Mouse (Mus musculus) stomach, embryonic 14.5 days (tissue): Measurements from ENCODE around the gene Ppard. TPM values are rescaled to one million over a fixed set of nuclear protein-coding genes. Genes with fewer than 3 reads are reported as not detected.

Experiments used
- ATAC-seq: fragments of 200-750 bp; cut with Nextera tagmentation; 2 replicates; pipeline ENCODE4 v1.8.0; 2017; ENCODE audit warnings: low read depth, moderate TSS enrichment; ENCODE audit not compliant: insufficient number of reproducible peaks, insufficient read depth, low FRiP score
- H3K27ac ChIP-seq: fragments of 300-500 bp; sonication (generic); 2 replicates; pipeline ENCODE4 v1.5.1; 2014; ENCODE audit warnings: mild to moderate bottlenecking, low read length, moderate library complexity, mixed read lengths
- H3K27me3 ChIP-seq: fragments of 300-500 bp; sonication (generic); 2 replicates; pipeline ENCODE4 v1.6.1; 2014; ENCODE audit warnings: low read length, control low read depth, mixed read lengths; ENCODE audit not compliant: control insufficient read depth, insufficient read depth
- H3K36me3 ChIP-seq: fragments of 300-500 bp; sonication (generic); 2 replicates; pipeline ENCODE4 v1.6.1; 2014; ENCODE audit warnings: mild to moderate bottlenecking, control low read depth, low read length, moderate library complexity, mixed read lengths; ENCODE audit not compliant: control insufficient read depth, insufficient read depth
- H3K4me1 ChIP-seq: fragments of 300-500 bp; sonication (generic); 2 replicates; pipeline ENCODE4 v1.6.1; 2014; ENCODE audit warnings: low read length, control low read depth, mixed read lengths; ENCODE audit not compliant: control insufficient read depth, insufficient read depth
- H3K4me2 ChIP-seq: fragments of 300-500 bp; sonication (generic); replicated peaks from 2 replicates; pipeline ENCODE4 v1.6.1; 2014; ENCODE audit warnings: low read depth, low read length, control low read depth
- H3K4me3 ChIP-seq: fragments of 300-500 bp; sonication (generic); 2 replicates; pipeline ENCODE4 v1.5.1; 2014; ENCODE audit warnings: low read depth, low read length, control low read depth
- H3K9ac ChIP-seq: fragments of 300-500 bp; sonication (generic); replicated peaks from 2 replicates; pipeline ENCODE4 v1.6.1; 2014; ENCODE audit warnings: low read depth, mild to moderate bottlenecking, control low read depth, low read length, moderate library complexity, mixed read lengths
- H3K9me3 ChIP-seq: fragments of 300-500 bp; sonication (generic); 2 replicates; pipeline ENCODE4 v1.6.1; 2016; ENCODE audit warnings: low read depth, low read length, control low read depth; ENCODE audit not compliant: control insufficient read depth
- WGBS: fragments of 180-500 bp; shearing (Covaris S2); extraction: QIAGEN DNeasy Blood & Tissue Kit; methylation state at CpG from one replicate; pipeline ENCODE4 v1.1.7; 2014; 5-methylcytosine and 5-hydroxymethylcytosine counted together
- polyA plus RNA-seq: library from polyadenylated mRNA; unstranded; fragments of >200 nt; fragmentation: Nextera tagmentation; extraction: Ambion mirVana; gene quantifications from 2 replicates; pipeline ENCODE4 v1.2.1, GENCODE M21; 2014

The Ppard gene
- polyA plus RNA-seq, 1 experiment from 2014 or later = 3.4 TPM

GRCm38 (mm10) chr17:28204052-28204720, 28.3 kb upstream of the Ppard start:
- Histone ChIP-seq H3K27ac (no peak overlapping the region), H3K4me3 (no peak overlapping the region), H3K27me3 (no peaks in the 10 kb centered on the region), H3K4me1 (peaks cover 8% of the 10 kb centered on the region; the same call in 1 of the 2 replicates), H3K36me3 (peaks cover 33% of the 10 kb centered on the region), H3K4me2 (no peak overlapping the region), H3K9ac (no peak overlapping the region), H3K9me3 (no peaks in the 10 kb centered on the region)
- ATAC-seq = no peak
- WGBS = 40% methylated on average over 14 of the region's 14 CpGs

GRCm38 (mm10) chr17:28205443-28205842, 27.1 kb upstream of the Ppard start:
- Histone ChIP-seq H3K4me2 (no peak overlapping the region), H3K36me3 (peaks cover 27% of the 10 kb centered on the region), H3K9ac (no peak overlapping the region), H3K9me3 (no peaks in the 10 kb centered on the region), H3K27me3 (no peaks in the 10 kb centered on the region), H3K27ac (no peak overlapping the region), H3K4me1 (peaks cover 8% of the 10 kb centered on the region; the same call in 1 of the 2 replicates), H3K4me3 (no peak overlapping the region)
- no peak for ATAC-seq
- WGBS = 94% methylated on average over 8 of the region's 8 CpGs

- H3K9ac ChIP-seq = 0 out of 2 replicates have a peak overlapping the region, but pooled peaks have one; percentile 14
- no peak overlapping the region for H3K4me2 ChIP-seq
- H3K4me3 ChIP-seq = no peak overlapping the region
- ATAC-seq = no peak
- peak overlapping the region; percentile 73 for H3K27ac ChIP-seq
- no peaks in the 10 kb centered on the region for H3K27me3 ChIP-seq
- WGBS = 68% methylated on average over 8 of the region's 8 CpGs
- H3K36me3 ChIP-seq = peaks cover 11% of the 10 kb centered on the region; the same call in 1 of the 2 replicates
- H3K9me3 ChIP-seq = no peaks in the 10 kb centered on the region
- H3K4me1 ChIP-seq = peaks cover 12% of the 10 kb centered on the region; the same call in 1 of the 2 replicates
Measured at GRCm38 (mm10) chr17:28207092-28207491, 25.4 kb upstream of the Ppard start.

GRCm38 (mm10) chr17:28207591-28208313, 24.7 kb upstream of the Ppard start, which contains the start of gene Def6:
Gene Def6, plus strand, starts transcription at chr17:28207778.
- Histone ChIP-seq H3K9me3 (no peaks in the 10 kb centered on the region), H3K9ac (peak within 1 kb of the TSS; percentile 38), H3K36me3 (peaks cover 6% of the 10 kb centered on the region; the same call in 1 of the 2 replicates), H3K4me3 (peak within 1 kb of the TSS; percentile 28), H3K27ac (peak within 1 kb of the TSS; percentile 73), H3K4me1 (peaks cover 12% of the 10 kb centered on the region; the same call in 1 of the 2 replicates), H3K27me3 (no peaks in the 10 kb centered on the region), H3K4me2 (peak within 1 kb of the TSS; percentile 71)
- whole genome bisulfite sequencing = 18% methylated on average over 26 of the region's 26 CpGs
- peak; percentile 88 for ATAC-seq

- H3K27me3 ChIP-seq = no peaks in the 10 kb centered on the region
- peak overlapping the region; percentile 28; the same call in 1 of the 2 replicates for H3K4me3 ChIP-seq
- peaks cover 12% of the 10 kb centered on the region; the same call in 1 of the 2 replicates for H3K4me1 ChIP-seq
- no peak for ATAC-seq
- 71% methylated on average over 8 of the region's 8 CpGs for WGBS
- no peak overlapping the region for H3K27ac ChIP-seq
- H3K9ac ChIP-seq = peak overlapping the region; percentile 38
- peak overlapping the region; percentile 71 for H3K4me2 ChIP-seq
- H3K9me3 ChIP-seq = no peaks in the 10 kb centered on the region
- peaks cover 6% of the 10 kb centered on the region; the same call in 1 of the 2 replicates for H3K36me3 ChIP-seq
Measured at GRCm38 (mm10) chr17:28208314-28208612, 24.2 kb upstream of the Ppard start.

GRCm38 (mm10) chr17:28209457-28210110, 22.9 kb upstream of the Ppard start:
- whole genome bisulfite sequencing = 66% methylated on average over 4 of the region's 4 CpGs
- Histone ChIP-seq H3K4me1 (peaks cover 12% of the 10 kb centered on the region; the same call in 1 of the 2 replicates), H3K36me3 (peaks cover 6% of the 10 kb centered on the region; the same call in 1 of the 2 replicates), H3K4me3 (no peak overlapping the region), H3K27ac (no peak overlapping the region), H3K4me2 (no peak overlapping the region), H3K9me3 (no peaks in the 10 kb centered on the region), H3K27me3 (no peaks in the 10 kb centered on the region), H3K9ac (no peak overlapping the region)
- no peak for ATAC-seq

GRCm38 (mm10) chr17:28211921-28212341, 20.6 kb upstream of the Ppard start:
- WGBS = 61% methylated on average over 6 of the region's 6 CpGs
- Histone ChIP-seq H3K4me3 (no peak overlapping the region), H3K9ac (no peak overlapping the region), H3K27me3 (no peaks in the 10 kb centered on the region), H3K4me2 (no peak overlapping the region), H3K9me3 (no peaks in the 10 kb centered on the region), H3K36me3 (no peaks in the 10 kb centered on the region), H3K4me1 (peaks cover 12% of the 10 kb centered on the region; the same call in 1 of the 2 replicates), H3K27ac (no peak overlapping the region)
- no peak for ATAC-seq

GRCm38 (mm10) chr17:28212391-28212790, 20.1 kb upstream of the Ppard start:
- Histone ChIP-seq H3K4me2 (no peak overlapping the region), H3K27ac (no peak overlapping the region)

More at GRCm38 (mm10) chr17:28212391-28212790, 20.1 kb upstream of the Ppard start:
- Histone ChIP-seq H3K36me3 (no peaks in the 10 kb centered on the region), H3K9me3 (no peaks in the 10 kb centered on the region), H3K9ac (no peak overlapping the region), H3K27me3 (no peaks in the 10 kb centered on the region), H3K4me3 (no peak overlapping the region), H3K4me1 (peaks cover 12% of the 10 kb centered on the region; the same call in 1 of the 2 replicates)
- ATAC-seq = no peak
- 56% methylated on average over 9 of the region's 9 CpGs for WGBS
